Mouse (Mus musculus) kidney, postnatal 36 days (tissue): ENCODE results near the gene Slc37a1.

Experiments
- DNase-seq, 2 experiments: peaks; one replicate each; pipeline ENCODE4 v3.0.0; 2021 to 2022; ENCODE audit warnings: mixed read lengths in 2 of 2

The Slc37a1 gene

DNA sequence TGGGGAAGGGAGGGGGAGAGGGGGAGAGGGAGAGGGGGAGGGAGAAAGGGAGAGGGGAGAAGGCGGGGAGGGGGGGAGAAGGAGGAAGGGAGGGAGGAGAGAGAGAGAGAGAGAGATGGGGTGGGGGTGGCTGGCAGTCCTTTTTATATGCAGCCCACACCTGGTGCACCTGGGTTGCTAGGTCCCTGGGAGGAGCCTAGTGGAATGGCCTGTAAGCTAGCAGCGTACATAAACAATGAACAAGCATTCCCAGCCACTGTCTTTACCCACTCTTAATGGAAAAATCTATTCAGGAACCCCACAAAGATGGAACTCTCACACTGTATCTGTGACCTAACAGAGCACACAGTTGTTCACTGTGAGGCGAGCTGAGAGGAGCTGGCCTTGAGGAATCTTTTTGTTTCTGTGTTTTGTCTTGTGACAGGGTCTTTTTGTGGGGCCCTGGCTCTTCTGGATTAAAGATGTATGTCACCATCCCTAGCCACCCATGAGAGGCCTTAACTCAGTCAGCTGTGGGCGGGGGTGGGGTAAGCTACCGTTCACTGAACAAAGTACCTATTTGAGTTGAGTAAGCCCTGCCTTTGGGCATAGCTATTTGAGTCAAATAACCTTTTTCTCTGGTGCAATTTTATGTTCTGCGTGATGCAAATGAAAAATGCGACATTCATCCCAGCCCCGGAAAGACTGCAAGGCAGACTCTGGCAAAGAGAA, 69.4 kb downstream of the Slc37a1 start:
- DNase-seq, result no peak

DNA sequence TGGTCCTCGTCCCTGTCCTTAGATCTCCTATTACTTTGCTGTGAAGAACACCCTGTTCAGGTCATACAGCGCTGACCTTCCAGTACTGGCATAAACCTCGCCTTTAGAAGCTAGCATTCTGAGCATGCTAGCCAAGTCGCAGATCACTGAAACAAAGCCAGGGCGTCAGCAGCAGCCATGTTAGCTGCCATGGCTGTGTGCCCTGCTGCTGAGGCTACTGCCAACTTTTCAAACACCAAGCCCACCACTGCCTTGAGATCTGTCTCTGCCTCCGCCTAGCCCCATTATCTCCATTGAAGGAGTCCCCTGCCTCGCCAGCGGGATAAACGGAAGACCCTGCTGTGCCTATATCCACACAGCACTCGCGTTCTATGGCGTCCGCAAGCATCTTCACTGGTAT, 74.0 kb downstream of the Slc37a1 start:
- DNase-seq, result no peak

DNA sequence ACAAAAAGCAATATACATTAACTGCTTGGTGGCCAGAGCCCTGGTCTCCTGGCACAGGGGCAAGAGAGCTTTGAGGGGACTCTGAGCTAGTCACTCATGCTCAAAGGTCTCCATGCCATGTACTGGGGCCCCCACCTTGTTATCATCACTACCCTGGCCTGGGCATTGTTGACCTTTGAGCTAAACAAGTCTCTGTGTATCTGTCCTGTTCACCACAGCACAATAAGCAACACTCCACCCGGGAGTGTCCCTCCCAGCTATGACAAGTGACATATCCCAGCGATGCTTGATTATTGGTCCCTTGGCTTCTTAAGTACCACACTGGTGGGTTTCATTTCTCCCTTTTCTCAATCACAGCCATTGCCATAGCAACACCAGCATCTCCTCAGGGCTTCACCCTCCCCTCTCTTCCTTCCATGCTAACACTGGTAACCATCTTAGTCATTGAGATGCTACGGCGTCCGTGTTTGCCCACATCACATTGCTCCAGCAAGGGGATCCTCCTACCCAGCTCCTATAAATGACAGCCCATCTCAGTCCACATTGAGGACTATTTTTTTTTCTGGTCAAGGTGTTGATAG, 79.1 kb downstream of the Slc37a1 start:
- no peak for DNase-seq

DNA sequence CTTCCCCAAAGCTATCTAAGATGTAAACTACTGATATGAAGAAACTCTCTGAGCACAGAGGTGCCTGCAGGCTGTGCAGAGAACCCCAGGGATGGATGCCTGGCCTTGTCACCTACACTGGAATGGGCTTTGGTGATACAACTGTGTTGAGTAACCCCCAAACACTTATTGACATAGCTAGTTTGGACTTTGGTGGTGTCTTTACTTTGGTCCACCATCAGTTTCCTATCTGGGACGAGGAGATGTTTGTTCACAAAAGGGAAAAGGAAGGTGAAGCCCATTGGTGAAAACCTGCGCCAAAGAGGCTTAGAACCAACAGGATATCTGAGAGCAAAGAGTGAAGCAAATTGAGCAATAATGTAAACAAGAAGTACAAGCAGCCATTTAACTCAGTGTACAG, 83.6 kb downstream of the Slc37a1 start:
- DNase-seq, result no peak

DNA sequence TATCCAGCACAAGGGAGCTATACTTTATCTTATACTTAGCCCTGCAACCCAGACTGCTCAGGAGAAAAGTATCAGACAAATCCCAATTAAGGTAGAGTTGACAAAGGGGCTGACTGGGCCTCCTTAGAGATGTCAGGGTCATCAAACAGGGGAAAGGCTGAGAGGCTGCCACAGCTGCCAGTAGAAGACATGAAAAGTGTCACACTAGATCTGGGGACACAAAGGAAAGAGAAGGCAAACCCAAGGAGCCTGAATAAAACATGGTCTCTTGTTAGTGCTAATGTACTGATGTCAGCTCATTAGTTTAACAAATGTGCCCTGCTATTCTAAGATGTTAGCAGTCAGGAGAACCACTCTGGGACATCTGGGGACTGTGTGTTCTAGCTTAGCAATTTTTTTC, 84.3 kb downstream of the Slc37a1 start:
- DNase-seq, result no peak

DNA sequence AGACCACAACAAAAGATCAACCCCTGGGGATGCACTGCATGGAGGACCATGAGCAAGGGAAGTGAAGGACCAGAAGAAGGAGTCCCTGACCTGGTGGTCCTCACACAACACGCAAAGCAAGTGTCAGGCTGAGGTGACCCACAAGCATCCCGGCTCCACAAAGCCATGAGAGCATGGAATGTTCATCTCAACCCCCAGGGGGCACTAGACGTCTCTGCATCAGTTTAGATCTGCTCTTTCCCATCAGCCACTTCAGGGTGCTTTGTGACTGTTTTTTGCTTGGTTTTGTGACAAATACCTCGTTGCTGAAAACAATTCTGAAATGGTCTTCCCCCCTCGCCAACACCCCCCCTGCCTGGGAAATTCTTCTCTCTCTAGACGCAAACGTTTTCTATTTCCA, 91.4 kb downstream of the Slc37a1 start:
- DNase-seq, result peak; percentile 67 to 83

DNA sequence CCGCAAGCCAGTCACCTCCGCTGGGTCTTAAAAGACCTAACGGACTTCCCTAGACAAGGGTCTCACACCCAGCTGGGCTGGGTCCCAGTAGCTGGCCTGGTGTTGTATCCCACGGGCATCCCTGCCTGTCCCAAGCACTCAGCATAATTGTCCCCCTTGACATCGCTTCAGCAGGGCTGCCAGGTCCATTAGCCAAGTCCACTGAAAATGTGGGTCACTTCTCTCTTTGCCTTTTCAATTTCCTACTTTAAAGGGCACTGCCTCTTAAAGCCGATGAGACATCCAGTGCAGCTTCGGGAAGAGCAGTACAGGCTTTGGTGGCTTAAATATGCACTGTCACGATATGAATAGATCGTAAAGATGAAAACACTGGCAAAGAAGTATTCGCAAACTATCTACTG, 91.8 kb downstream of the Slc37a1 start:
- no peak for DNase-seq

DNA sequence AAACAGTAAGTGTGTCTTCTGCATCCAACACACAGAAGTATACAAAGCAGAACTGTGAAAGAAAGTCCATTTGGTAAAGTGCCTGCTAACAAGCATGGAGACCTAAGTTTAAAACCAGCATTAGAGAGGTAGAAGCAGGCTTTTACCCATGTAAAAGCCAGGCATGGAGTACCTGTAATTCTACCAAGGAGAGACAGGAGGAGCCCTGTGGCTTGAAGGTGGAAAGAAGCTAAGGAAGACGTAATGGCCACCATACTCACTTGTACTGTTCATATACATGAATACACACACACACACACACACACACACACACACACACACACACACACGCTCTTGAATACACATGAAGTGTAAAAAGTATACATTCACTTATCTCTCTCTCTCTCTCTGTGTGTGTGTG, 92.5 kb downstream of the Slc37a1 start:
- DNase-seq, result no peak

DNA sequence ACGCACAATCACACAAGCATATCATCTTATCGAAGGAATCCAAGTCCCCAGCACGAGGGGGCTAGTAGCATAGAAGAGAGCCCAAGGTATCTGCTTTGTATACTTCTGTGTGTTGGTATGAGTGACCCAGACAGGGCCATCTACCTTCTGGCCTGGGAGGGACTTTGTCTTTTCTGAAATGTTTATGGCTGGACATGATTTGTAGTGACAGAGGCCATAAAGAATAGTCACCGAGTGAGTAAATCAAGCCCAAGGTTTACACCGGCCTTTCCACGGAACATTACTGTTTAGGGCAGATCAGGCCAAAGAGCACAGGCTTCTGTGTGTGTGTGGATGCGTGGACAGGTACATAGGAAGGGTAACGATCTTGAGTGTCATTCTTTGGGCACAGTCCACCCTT, 93.3 kb downstream of the Slc37a1 start:
- no peak for DNase-seq

DNA sequence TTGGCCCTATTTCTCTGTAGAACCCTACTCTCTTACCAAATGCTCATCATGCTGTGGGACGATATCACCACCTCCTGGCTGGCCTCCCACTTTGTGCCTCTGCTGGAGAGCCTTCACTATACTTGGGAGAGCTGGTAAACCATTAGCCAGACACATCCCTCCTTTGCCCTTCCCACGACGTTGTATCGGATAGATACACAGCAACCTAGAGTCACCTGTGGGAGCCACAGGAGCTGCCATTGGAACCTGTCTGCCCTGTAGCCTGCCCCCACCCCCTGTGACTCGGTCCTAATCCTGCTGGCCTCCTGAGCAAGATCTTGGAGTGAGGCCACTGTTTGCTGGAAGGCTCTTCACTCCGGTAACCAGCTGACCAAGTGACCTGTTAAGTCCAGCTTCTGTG, 96.7 kb downstream of the Slc37a1 start:
- peak; percentile 82 to 84 for DNase-seq

DNA sequence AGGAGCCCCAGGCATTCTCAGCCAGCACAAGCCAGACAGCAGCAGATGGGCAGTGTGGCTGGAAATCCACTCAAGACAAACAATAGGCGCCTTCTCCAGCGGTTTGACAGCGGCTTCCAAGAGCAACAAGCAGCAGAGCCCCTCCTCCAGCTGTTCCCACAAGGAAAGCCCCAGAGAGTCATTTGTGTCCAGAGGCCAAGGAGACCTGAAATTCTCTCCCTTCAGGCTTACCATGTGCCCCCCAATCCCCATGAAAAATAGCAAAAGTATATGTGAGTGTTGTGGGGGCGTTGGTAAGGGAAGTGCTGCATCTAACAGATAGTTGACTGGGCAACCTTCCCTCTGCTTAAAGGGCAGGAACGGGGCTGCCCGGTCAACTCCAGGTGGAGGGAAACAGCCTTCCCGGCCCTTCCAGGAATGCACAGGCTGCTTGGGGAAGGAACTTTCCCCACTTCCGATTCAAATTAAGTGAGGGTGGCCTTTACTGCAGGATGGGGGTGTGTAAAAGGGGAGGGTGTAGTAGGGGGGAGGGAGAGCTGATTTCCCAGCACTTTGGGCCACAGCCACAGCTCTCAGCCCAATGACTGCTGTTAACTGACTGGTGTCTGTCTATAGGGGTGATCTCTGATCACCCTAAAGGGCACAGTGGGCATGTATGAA, 98.5 kb downstream of the Slc37a1 start:
- DNase-seq, result peak in 1 of 2 experiments; percentile 19

DNA sequence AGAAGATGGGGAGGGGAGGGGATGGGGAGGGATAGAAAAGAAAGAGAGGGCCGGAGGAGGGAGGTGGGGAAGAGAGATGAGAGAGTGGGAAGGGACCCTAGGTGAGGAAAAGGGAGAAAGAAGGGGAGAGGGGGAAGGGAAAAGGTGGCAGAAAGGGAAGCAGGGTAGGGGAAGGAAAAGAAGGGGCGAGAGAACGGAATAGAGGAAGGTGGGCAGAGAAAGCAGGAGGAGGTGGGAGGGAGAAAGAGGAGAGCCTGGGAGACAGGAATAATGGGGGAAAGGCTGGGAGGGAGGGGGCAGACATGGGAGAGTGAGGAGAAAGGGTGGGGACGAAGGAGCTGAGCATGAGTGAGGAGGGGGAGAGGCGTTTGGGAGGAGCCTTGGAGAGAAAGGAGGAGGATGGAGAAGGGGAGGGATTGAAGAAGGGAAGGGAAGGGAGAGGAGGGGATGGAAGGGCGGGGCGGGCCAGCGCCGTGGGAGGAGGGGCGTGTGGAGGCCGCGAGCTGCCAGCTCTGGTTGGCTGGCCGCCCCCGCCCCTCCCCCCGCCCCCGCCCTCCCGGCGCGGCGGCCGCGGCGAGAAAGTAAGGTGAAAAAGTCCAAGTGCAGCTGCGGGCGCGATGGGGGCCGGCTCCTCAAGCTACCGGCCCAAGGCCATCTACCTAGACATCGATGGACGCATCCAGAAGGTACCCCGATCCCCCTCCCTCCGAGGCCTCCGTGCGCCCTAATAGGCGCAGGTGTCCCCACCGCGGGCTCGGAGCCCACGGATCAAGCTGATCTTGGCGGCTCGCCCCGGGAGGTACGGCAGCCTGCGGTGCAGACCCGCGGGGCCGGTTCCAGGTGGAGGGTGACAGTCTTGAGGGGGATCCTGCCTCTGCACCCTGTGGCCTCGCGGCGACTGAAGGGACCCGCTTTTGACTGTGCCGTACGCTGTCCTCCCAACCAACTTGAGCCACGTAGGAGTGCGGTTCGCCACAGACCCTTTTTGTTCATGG, 99.4 kb downstream of the Slc37a1 start, which contains the start of gene Pde9a:
Pde9a (plus strand) TSS at position 540 of the 995 bp plus-strand sequence.
- DNase-seq, result peak; percentile 81 to 91

DNA sequence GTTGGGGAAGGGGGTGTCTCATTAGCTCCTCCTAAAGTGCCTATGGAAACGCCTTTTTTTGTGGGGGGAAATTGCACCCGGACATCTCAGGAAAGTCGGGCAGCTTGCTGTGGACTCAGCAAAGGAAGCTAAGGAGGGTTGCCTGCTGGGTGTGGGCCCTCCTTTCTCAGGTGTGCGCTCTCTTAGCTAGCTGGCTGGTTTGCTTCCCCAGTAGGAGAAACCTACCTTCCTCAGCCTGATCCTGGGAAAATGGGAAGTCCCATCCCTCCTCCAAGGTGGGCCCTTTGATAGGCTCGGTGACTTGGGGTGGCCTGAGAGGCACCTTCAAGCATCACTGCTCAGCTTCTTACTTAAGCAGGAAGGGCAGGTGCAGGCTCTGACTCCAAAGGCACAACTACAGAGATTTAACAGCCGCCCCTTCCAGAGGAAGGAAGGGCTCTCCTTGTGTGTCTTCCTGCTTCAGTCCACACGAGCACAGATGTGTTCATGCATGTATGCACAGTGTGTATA, 100.2 kb downstream of the Slc37a1 start:
- peak; percentile 41 to 53 for DNase-seq

DNA sequence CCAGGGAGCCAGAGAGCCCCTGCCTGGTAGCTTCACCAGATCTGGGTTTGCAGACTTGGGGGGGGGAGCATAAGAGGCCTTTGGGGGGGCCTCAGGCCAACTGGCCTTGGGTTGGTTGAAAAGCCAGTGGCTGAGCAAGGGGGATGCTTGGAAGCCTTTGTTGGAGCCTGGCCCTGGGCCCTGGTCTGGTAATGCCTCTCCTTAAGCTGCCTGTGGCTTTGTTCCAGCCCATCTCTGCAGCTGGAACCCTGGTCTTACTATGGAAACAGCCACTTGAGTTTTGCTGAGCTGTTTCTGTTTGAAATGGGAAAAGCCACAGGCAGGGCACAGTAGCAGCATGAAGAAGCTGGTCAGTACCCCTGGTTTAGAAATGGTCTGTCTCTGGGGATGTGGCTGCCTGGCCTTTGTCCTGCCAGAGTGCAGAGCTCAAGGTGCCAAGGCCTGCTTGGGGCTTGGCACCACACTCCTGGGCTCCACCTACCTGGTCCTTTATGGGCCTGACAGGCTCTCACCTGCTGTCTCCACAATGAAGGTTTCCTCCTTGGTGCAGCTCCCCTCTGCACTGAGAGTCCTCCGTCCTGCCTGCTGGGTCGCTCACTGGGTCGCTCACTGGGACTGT, 102.9 kb downstream of the Slc37a1 start:
- DNase-seq, result peak; percentile 44 to 58

DNA sequence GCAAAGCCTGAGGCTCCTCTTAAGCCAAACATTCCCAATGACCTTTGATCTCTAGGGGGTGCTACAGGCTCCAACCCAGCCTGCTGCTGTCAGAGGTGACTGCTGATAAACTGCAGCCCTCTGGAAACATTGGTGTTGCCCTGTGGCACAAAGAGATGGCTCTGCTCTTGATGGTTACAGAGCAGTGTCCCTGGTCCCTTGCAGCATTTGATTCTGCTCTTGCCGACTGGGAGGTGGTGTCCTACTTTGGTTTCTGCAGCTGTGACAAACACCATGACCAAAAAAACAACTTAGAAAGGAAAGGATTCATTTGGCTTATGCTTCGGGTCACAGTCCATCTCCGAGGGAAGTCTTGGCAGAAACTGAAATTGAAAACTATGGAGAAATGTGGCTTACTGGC, 104.9 kb downstream of the Slc37a1 start:
- DNase-seq, result peak; percentile 45 to 48

DNA sequence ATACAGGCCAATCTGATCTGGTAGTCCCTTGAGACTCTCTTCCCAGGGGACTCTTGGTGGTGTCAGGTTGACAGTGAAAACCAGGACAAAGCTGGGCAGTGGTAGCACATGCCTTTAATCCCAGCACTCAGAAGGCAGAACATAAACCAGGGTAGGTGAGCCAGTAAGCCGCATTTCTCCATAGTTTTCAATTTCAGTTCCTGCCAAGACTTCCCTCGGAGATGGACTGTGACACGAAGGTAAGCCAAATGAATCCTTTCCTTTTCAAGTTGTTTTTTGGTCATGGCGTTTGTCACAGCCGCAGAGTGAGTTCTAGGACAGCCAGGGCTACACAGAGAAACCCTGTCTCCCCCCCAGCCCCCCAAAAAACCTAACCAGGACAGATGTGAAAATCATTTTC, 105.4 kb downstream of the Slc37a1 start:
- peak; percentile 18 to 38 for DNase-seq

DNA sequence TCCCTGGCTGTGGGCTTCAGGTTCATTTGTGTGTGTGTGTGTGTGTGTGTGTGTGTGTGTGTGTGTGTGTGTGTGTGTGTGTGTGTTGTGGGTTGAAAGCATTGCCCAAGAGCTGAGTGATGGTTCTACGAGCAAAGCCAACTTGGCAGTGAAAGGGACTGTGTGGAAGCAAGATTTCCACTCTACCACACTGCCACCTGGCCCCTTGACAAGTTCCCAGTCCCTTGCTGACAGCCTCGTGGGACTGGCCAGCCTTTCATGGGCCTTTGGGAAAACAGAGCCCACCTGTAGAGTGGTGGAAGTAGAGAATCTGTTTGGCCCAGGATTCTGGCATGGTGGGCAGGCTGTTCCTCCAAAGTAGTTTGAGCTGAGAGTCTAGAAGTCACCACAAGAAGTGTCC, 107.2 kb downstream of the Slc37a1 start:
- DNase-seq, result no peak

DNA sequence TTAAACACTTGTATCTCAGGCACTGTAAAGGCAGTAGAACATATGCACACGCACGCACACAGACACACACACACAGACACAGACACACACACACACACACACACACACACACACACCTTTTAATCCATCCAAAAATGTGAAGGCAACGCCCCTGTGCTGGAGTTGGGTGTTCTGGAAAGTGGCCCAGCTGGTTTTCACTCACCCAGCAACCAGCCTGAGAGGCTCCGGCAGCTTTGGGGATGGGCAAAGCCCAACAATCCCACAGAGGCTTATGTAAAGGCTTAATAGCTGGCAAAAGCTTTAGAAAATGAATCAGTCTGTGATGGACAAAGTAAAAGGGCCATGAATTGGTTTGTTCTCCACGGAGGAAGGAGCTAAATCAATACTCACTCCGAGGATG, 113.7 kb downstream of the Slc37a1 start:
- DNase-seq, result no peak
